Mouse (Mus musculus) CH12.LX (cell line): ENCODE data around the gene Cacna1i. TPM values are rescaled to one million over a fixed set of nuclear protein-coding genes. Genes with fewer than 3 reads are reported as not detected.
A peak's percentile ranks its signal among the peaks of the same experiment; 100 is the strongest.

Experiments
- DNase-seq: peaks from one replicate; pipeline ENCODE4 v3.0.0-alpha.2; 2013; ENCODE audit errors: extremely low read depth
- H3K27ac ChIP-seq: 2 replicates; pipeline ENCODE4 v1.5.1; 2012; ENCODE audit warnings: low read depth, mild to moderate bottlenecking, control low read depth, moderate library complexity; ENCODE audit not compliant: insufficient read depth
- H3K27me3 ChIP-seq: replicated peaks from 2 replicates; pipeline ENCODE3; 2012; ENCODE audit warnings: inconsistent platforms
- H3K36me3 ChIP-seq, 2 experiments: replicated peaks in 1 of 2; 2 replicates each; pipeline versions ENCODE3 to v1.6.1; 2012; ENCODE audit warnings: inconsistent platforms in 1 of 2, low read length in 1 of 2, mild to moderate bottlenecking in 1 of 2, mixed read lengths in 1 of 2, moderate library complexity in 1 of 2; ENCODE audit not compliant: control insufficient read depth in 1 of 2, insufficient read depth in 1 of 2
- H3K4me1 ChIP-seq, 2 experiments: 2 replicates each; pipeline ENCODE4 v1.6.1; 2012; ENCODE audit warnings: inconsistent platforms in 1 of 2, moderate library complexity in 1 of 2; ENCODE audit not compliant: insufficient read depth in 2 of 2, control insufficient read depth in 1 of 2
- H3K4me2 ChIP-seq: 2 replicates; pipeline ENCODE4 v1.6.1; 2012; ENCODE audit warnings: low read depth, mild to moderate bottlenecking, control low read depth; ENCODE audit not compliant: poor library complexity, insufficient read depth, severe bottlenecking
- H3K4me3 ChIP-seq, 3 experiments: fragments of 150-350 bp in 1 of 3; sonication (generic) in 1 of 3; replicated peaks in 1 of 3; 2 replicates each; pipeline versions ENCODE3 to v1.5.1; 2011 to 2012; ENCODE audit warnings: low read depth in 2 of 3, low read length in 2 of 3, mild to moderate bottlenecking in 2 of 3, moderate library complexity in 2 of 3, control low read depth in 1 of 3, improper control_type of control experiment in 1 of 3, inconsistent platforms in 1 of 3, mixed read lengths in 1 of 3; ENCODE audit not compliant: poor library complexity in 1 of 3
- H3K79me2 ChIP-seq: replicated peaks from 2 replicates; pipeline ENCODE4 v1.6.1; 2012; ENCODE audit warnings: mild to moderate bottlenecking, moderate library complexity; ENCODE audit not compliant: control insufficient read depth, poor library complexity, insufficient read depth, severe bottlenecking; ENCODE audit errors: extremely low read depth
- H3K9ac ChIP-seq: 2 replicates; pipeline ENCODE4 v1.6.1; 2012; ENCODE audit warnings: low read depth, mild to moderate bottlenecking, control low read depth, moderate library complexity; ENCODE audit not compliant: insufficient read depth
- H3K9me3 ChIP-seq: replicated peaks from 2 replicates; pipeline ENCODE3; 2012; ENCODE audit warnings: low read length, inconsistent platforms, mixed read lengths
- BHLHE40 ChIP-seq: IDR thresholded peaks from 2 replicates; pipeline ENCODE4 v1.6.1; 2011; ENCODE audit warnings: mild to moderate bottlenecking, low read depth, low read length, improper control_type of control experiment
- CHD1 ChIP-seq: IDR thresholded peaks from 2 replicates; pipeline ENCODE4 v1.6.1; 2012; ENCODE audit warnings: low read depth, low read length, improper control_type of control experiment, inconsistent platforms
- CHD2 ChIP-seq: IDR thresholded peaks from 2 replicates; pipeline ENCODE4 v1.6.1; 2011; ENCODE audit warnings: low read length, improper control_type of control experiment
- E2F4 ChIP-seq: IDR thresholded peaks from 2 replicates; pipeline ENCODE4 v1.6.1; 2011; ENCODE audit warnings: low read depth, low read length, improper control_type of control experiment; ENCODE audit not compliant: insufficient replicate concordance
- ELF1 ChIP-seq: IDR thresholded peaks from 2 replicates; pipeline ENCODE4 v1.6.1; 2014; ENCODE audit warnings: low read depth, mild to moderate bottlenecking, inconsistent platforms, low read length, improper control_type of control experiment
- EP300 ChIP-seq: IDR thresholded peaks from 2 replicates; pipeline ENCODE4 v1.6.1; 2011; ENCODE audit warnings: low read length, improper control_type of control experiment
- HCFC1 ChIP-seq: IDR thresholded peaks from 2 replicates; pipeline ENCODE4 v1.6.1; 2012; ENCODE audit warnings: low read depth, mild to moderate bottlenecking, inconsistent platforms, low read length, improper control_type of control experiment
- IRF4 ChIP-seq: IDR thresholded peaks from 2 replicates; pipeline ENCODE4 v1.6.1; 2014; ENCODE audit warnings: low read depth, mild to moderate bottlenecking, inconsistent platforms, low read length, improper control_type of control experiment
- JUND ChIP-seq: conservative IDR thresholded peaks from 2 replicates; pipeline ENCODE4 v1.6.1; 2011; ENCODE audit warnings: low read depth, low read length, improper control_type of control experiment
- KAT2A ChIP-seq: IDR thresholded peaks from 2 replicates; pipeline ENCODE4 v1.6.1; 2012; ENCODE audit warnings: low read length, improper control_type of control experiment, inconsistent platforms; ENCODE audit not compliant: insufficient replicate concordance
- MAFK ChIP-seq: IDR thresholded peaks from 2 replicates; pipeline ENCODE4 v1.6.1; 2011; ENCODE audit warnings: low read length, improper control_type of control experiment; ENCODE audit not compliant: insufficient replicate concordance
- MAZ ChIP-seq: IDR thresholded peaks from 2 replicates; pipeline ENCODE4 v1.6.1; 2012; ENCODE audit warnings: low read depth, mild to moderate bottlenecking, inconsistent platforms, low read length, improper control_type of control experiment, moderate library complexity
- MEF2A ChIP-seq: IDR thresholded peaks from 2 replicates; pipeline ENCODE4 v1.6.1; 2014; ENCODE audit warnings: low read depth, mild to moderate bottlenecking, inconsistent platforms, low read length, improper control_type of control experiment, borderline replicate concordance
- MXI1 ChIP-seq: IDR thresholded peaks from 2 replicates; pipeline ENCODE4 v1.6.1; 2011; ENCODE audit warnings: mild to moderate bottlenecking, low read depth, low read length, improper control_type of control experiment
- MYC ChIP-seq: IDR thresholded peaks from 2 replicates; pipeline ENCODE4 v1.6.1; 2011; ENCODE audit warnings: low read depth, mild to moderate bottlenecking, improper control_type of control experiment, low read length
- NELFE ChIP-seq: IDR thresholded peaks from 2 replicates; pipeline ENCODE4 v1.6.1; 2011; ENCODE audit warnings: low read depth, low read length, improper control_type of control experiment
- NRF1 ChIP-seq: IDR thresholded peaks from 2 replicates; pipeline ENCODE4 v1.6.1; 2014; ENCODE audit warnings: low read depth, mild to moderate bottlenecking, inconsistent platforms, low read length, improper control_type of control experiment, moderate library complexity
- PAX5 ChIP-seq: IDR thresholded peaks from 2 replicates; pipeline ENCODE4 v1.6.1; 2012; ENCODE audit warnings: low read length, inconsistent platforms, mixed read lengths
- POLR2A ChIP-seq: IDR thresholded peaks from 2 replicates; pipeline ENCODE4 v1.6.1; 2011; ENCODE audit warnings: low read depth, mild to moderate bottlenecking, improper control_type of control experiment, low read length
- POLR2AphosphoS2 ChIP-seq: IDR thresholded peaks from 2 replicates; pipeline ENCODE4 v1.6.1; 2011; ENCODE audit warnings: low read depth, low read length, improper control_type of control experiment
- RAD21 ChIP-seq: IDR thresholded peaks from 2 replicates; pipeline ENCODE4 v1.6.1; 2011; ENCODE audit warnings: low read depth, mild to moderate bottlenecking, low read length, improper control_type of control experiment, moderate library complexity
- SIN3A ChIP-seq: IDR thresholded peaks from 2 replicates; pipeline ENCODE4 v1.6.1; 2012; ENCODE audit warnings: low read length, improper control_type of control experiment, inconsistent platforms
- TBP ChIP-seq: conservative IDR thresholded peaks from 2 replicates; pipeline ENCODE4 v1.6.1; 2011; ENCODE audit warnings: low read depth, low read length, improper control_type of control experiment
- TCF12 ChIP-seq: IDR thresholded peaks from 2 replicates; pipeline ENCODE4 v1.6.1; 2014; ENCODE audit warnings: low read depth, mild to moderate bottlenecking, inconsistent platforms, low read length, improper control_type of control experiment
- UBTF ChIP-seq: IDR thresholded peaks from 2 replicates; pipeline ENCODE4 v1.6.1; 2012; ENCODE audit warnings: low read depth, mild to moderate bottlenecking, inconsistent platforms, low read length, improper control_type of control experiment, moderate library complexity
- USF1 ChIP-seq: IDR thresholded peaks from 2 replicates; pipeline ENCODE4 v1.6.1; 2014; ENCODE audit warnings: low read depth, mild to moderate bottlenecking, inconsistent platforms, low read length, improper control_type of control experiment
- USF2 ChIP-seq: conservative IDR thresholded peaks from 2 replicates; pipeline ENCODE4 v1.6.1; 2011; ENCODE audit warnings: low read depth, low read length, improper control_type of control experiment
- ZC3H11A ChIP-seq: IDR thresholded peaks from 2 replicates; pipeline ENCODE4 v1.6.1; 2012; ENCODE audit warnings: low read depth, mild to moderate bottlenecking, inconsistent platforms, low read length, improper control_type of control experiment
- ZMIZ1 ChIP-seq: IDR thresholded peaks from 2 replicates; pipeline ENCODE4 v1.6.1; 2012; ENCODE audit warnings: low read depth, mild to moderate bottlenecking, inconsistent platforms, low read length, improper control_type of control experiment
- dilution Hi-C: fragments of 300-500 bp; cut with MboI; formaldehyde crosslinking; loops from 2 replicates; pipeline ENCODE4 v1.14.3; 2020; ENCODE audit warnings: low sequenced_read_pairs; ENCODE audit not compliant: extremely low pct_unique_long_range_greater_than_20kb, extremely low pct_ligation_motif_present
- in situ Hi-C: fragments of 300-500 bp; cut with MboI; formaldehyde crosslinking; loops from 3 replicates; pipeline ENCODE4 v1.14.3; 2019; ENCODE audit warnings: low sequenced_read_pairs, low pct_ligation_motif_present, low pct_unique_long_range_greater_than_20kb, mixed read lengths
- polyA plus RNA-seq: library from polyadenylated mRNA; unstranded; fragments of >175 nt; gene quantifications from 2 replicates; pipeline ENCODE4 v1.2.1, GENCODE M21; 2012; ENCODE audit warnings: low read depth; ENCODE audit not compliant: insufficient read length
- total RNA-seq, 2 experiments: library from RNA; depleted of rRNA; stranded (reverse); fragments of 300-350 nt in 1 of 2; fragments of >200 nt in 1 of 2; gene quantifications; 2 replicates each; pipeline ENCODE4 v1.2.3; 2012 to 2014

Gene Cacna1i
- total and polyA plus RNA-seq, 3 experiments, result under 0.01 TPM; not detected in 2

GRCm38 (mm10) chr15:80254207-80254606, 32.8 kb upstream of the Cacna1i start:
- dilution Hi-C loops (no loop called here), in situ Hi-C loops (loop anchor here (25.0 kb wide), 1 partner anchor 708 kb away; no protein-coding TSS in a partner anchor)

DNA sequence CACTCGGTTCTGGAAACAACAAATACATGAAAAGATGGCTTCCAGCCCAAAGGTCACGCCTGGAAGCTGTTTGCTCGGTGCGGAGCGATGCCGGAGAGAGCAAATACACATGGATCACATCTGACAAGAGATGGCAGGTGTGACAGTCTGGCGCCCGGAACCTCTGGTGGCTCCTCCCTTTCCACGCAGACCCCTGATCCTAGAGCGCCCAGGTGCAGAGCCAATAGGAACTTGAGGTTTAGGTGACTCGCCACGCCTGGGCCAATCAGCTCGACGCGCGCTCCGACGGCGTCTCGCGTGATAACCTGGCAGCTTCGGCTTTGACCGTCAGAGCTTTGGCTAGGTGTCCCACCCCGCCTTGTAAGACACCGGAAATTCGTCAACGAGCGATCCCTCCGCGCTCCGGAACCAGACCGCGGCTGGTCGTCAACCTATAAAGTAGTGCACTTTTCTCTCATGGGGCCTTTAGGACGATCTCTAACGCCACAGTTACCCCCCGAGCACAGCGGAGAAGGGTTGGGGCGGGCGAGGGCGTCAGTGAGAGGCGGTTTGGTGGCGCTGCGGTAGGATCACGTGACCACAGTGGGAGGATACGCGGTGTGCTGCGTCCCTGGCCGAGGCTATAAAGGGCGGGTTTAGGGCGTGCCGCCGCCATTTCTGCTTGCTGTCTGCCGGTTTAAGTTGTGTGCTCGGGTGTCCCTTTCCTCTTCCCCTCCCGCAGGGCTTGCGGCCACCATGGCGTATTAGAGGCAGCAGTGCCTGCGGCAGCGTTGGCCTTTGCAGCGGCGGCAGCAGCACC, 32.0 kb upstream of the Cacna1i start, which contains the start of gene Atf4:
Gene Atf4 (plus strand): TSS at position 338 of the 799 bp plus-strand sequence.
- Histone ChIP-seq H3K4me3 (peak within 1 kb of the TSS; percentile 92 to 96 (median 94)), H3K27ac (peak within 1 kb of the TSS; percentile 91), H3K9ac (peak within 1 kb of the TSS; percentile 96), H3K27me3 (no peaks in the 10 kb centered on the region), H3K4me1 (peaks cover 12 to 35% of the 10 kb centered on the region in 2 experiments), H3K9me3 (no peaks in the 10 kb centered on the region), H3K36me3 (peaks cover 53 to 71% of the 10 kb centered on the region in 2 experiments), H3K79me2 (peaks cover 17% of the 10 kb centered on the region), H3K4me2 (peak within 1 kb of the TSS; percentile 68)
- TF ChIP-seq CHD2 (peak; percentile 98), NELFE (peak; percentile 100), USF2 (peak; percentile 94), ZMIZ1 (peak; percentile 99), MAZ (0 out of 2 replicates have a peak, but pooled peaks have one; percentile 33), SIN3A (peak; percentile 83), ZC3H11A (no peak), USF1 (peak; percentile 96), ELF1 (peak; percentile 67), E2F4 (no peak; the same call in 1 of the 2 replicates), NRF1 (peak; percentile 51), TCF12 (peak; percentile 99), RAD21 (no peak), TBP (peak; percentile 98), BHLHE40 (peak; percentile 94), HCFC1 (peak; percentile 88), MEF2A (no peak; the same call in 1 of the 2 replicates), PAX5 (no peak), POLR2AphosphoS2 (peak; percentile 98), POLR2A (peak; percentile 93), UBTF (peak; percentile 42; the same call in 1 of the 2 replicates), MYC (peak; percentile 81), IRF4 (no peak), MXI1 (peak; percentile 87), MAFK (no peak), KAT2A (peak; percentile 97)
- dilution Hi-C loops, result no loop called here
- DNase-seq, result peak; percentile 99
- in situ Hi-C loops, result loop anchor here (5.0 to 25.0 kb wide), 2 partner anchors 38 to 707 kb away; no protein-coding TSS in a partner anchor

More at GRCm38 (mm10) chr15:80254207-80254606, 32.8 kb upstream of the Cacna1i start:
- Histone ChIP-seq H3K4me1 (peaks cover 12 to 35% of the 10 kb centered on the region in 2 experiments), H3K79me2 (peaks cover 17% of the 10 kb centered on the region), H3K36me3 (peaks cover 55 to 72% of the 10 kb centered on the region in 2 experiments), H3K9ac (peak overlapping the region; percentile 96), H3K27me3 (no peaks in the 10 kb centered on the region), H3K4me2 (peak overlapping the region; percentile 68), H3K9me3 (no peaks in the 10 kb centered on the region), H3K27ac (peak overlapping the region; percentile 71), H3K4me3 (peak overlapping the region; percentile 67 to 94 (median 82))
- TF ChIP-seq CHD2, result no peak
- no peak for TF ChIP-seq TCF12
- no peak for TF ChIP-seq JUND
- TF ChIP-seq POLR2AphosphoS2, result peak; percentile 43; the same call in 1 of the 2 replicates
- no peak for TF ChIP-seq EP300
- TF ChIP-seq CHD1, result 0 out of 2 replicates have a peak, but pooled peaks have one; percentile 69
- peak; percentile 24 for DNase-seq
